Comparison of ENCODE assay signal across 32 mouse cellular contexts in the genomic region with DNA sequence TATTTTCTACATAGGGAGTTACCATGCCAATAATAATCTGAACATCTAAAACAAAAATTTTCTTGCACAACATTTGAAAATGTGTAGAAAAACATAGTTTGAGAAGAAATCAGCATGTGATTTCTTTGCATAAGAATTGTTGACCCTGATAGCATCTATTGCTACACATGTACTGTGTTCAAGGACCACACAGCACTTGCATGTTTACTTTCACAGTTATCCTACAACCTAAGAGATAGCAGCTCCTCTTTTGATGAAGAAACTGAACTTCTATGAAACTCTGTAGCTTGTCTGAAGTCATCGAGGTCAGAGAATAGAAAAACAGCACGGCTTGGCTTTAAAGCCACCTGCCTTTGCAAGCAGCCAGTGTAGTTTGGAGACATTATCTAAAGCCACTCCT.
"Had no signal": no experiment of that assay in that cellular context is flagged by ENCODE, and none has a peak within 500 bp of the region (broad histone marks: within the 10 kb centered on the region; RNA-seq: fewer than 3 reads in every experiment).

No protein-coding gene starts in this region.

- H3K9me3 ChIP-seq: limb, embryonic 10.5 days; limb, embryonic 12.5 days; limb, embryonic 13.5 days; limb, embryonic 15.5 days; liver, embryonic 12.5 days; liver, embryonic 13.5 days; liver, embryonic 15.5 days; lung, embryonic 15.5 days; megakaryocyte, embryonic 14.5 days; midbrain, embryonic 10.5 days; midbrain, embryonic 12.5 days; midbrain, embryonic 13.5 days; midbrain, embryonic 15.5 days; neural tube, embryonic 12.5 days had no signal

- H3K36me3 ChIP-seq: limb, embryonic 10.5 days; limb, embryonic 12.5 days; limb, embryonic 13.5 days; limb, embryonic 15.5 days; liver, embryonic 12.5 days; liver, embryonic 13.5 days; liver, embryonic 15.5 days; lung, embryonic 15.5 days; midbrain, embryonic 10.5 days; midbrain, embryonic 12.5 days; midbrain, embryonic 13.5 days; midbrain, embryonic 15.5 days; neural tube, embryonic 12.5 days had no signal

- H3K27me3 ChIP-seq: liver, embryonic 12.5 days; liver, embryonic 13.5 days; liver, embryonic 15.5 days; lung, embryonic 15.5 days; megakaryocyte, embryonic 14.5 days; midbrain, embryonic 12.5 days; midbrain, embryonic 13.5 days; midbrain, embryonic 15.5 days; neural tube, embryonic 12.5 days had no signal

- ATAC-seq: liver, embryonic 12.5 days; liver, postnatal 0 days; lung, postnatal 0 days; midbrain, embryonic 13.5 days; midbrain, embryonic 15.5 days; midbrain, embryonic 16.5 days had no signal

- H3K4me1 ChIP-seq: limb, embryonic 12.5 days; limb, embryonic 15.5 days; liver, embryonic 12.5 days; liver, embryonic 13.5 days; liver, embryonic 15.5 days; lung, embryonic 15.5 days; megakaryocyte, embryonic 14.5 days; midbrain, embryonic 12.5 days; midbrain, embryonic 13.5 days; midbrain, embryonic 15.5 days; neural tube, embryonic 12.5 days had no signal

- DNase-seq: left cerebral cortex, postnatal 4 days; liver; liver, embryonic 13.5 days; liver, postnatal 0 days; lung, adult 18-20 months; lung, adult 2 months; lung, embryonic 14.5 days; lung, postnatal 10 days; lung, postnatal 14 days; lung, postnatal 36 days; lung, postnatal 4 days; midbrain, embryonic 14.5 days had no signal

- H3K4me3 ChIP-seq: left cerebral cortex, adult 2 months; limb, embryonic 10.5 days; limb, embryonic 12.5 days; limb, embryonic 13.5 days; limb, embryonic 15.5 days; liver, embryonic 12.5 days; liver, embryonic 13.5 days; liver, embryonic 15.5 days; lung, embryonic 15.5 days; megakaryocyte, embryonic 14.5 days; midbrain, embryonic 10.5 days; midbrain, embryonic 12.5 days; midbrain, embryonic 13.5 days; midbrain, embryonic 15.5 days; myocyte; neural tube, embryonic 12.5 days had no signal

- H3K4me2 ChIP-seq: limb, embryonic 12.5 days; limb, embryonic 13.5 days; limb, embryonic 15.5 days; liver, embryonic 12.5 days; liver, embryonic 13.5 days; liver, embryonic 15.5 days; lung, embryonic 14.5 days; lung, embryonic 15.5 days; midbrain, embryonic 11.5 days; midbrain, embryonic 12.5 days; midbrain, embryonic 13.5 days; midbrain, embryonic 15.5 days; neural tube, embryonic 12.5 days had no signal

- H3K9ac ChIP-seq: limb, embryonic 12.5 days; limb, embryonic 13.5 days; limb, embryonic 15.5 days; liver, embryonic 12.5 days; liver, embryonic 13.5 days; liver, embryonic 14.5 days; liver, embryonic 15.5 days; liver, postnatal 0 days; lung, embryonic 14.5 days; lung, embryonic 15.5 days; midbrain, embryonic 12.5 days; midbrain, embryonic 13.5 days; midbrain, embryonic 15.5 days; neural tube, embryonic 12.5 days had no signal

- H3K27ac ChIP-seq: left cerebral cortex, adult 2 months; limb, embryonic 10.5 days; limb, embryonic 12.5 days; limb, embryonic 13.5 days; limb, embryonic 15.5 days; liver, embryonic 12.5 days; liver, embryonic 13.5 days; liver, embryonic 14.5 days; liver, embryonic 15.5 days; lung, embryonic 15.5 days; macrophage; midbrain, embryonic 10.5 days; midbrain, embryonic 12.5 days; midbrain, embryonic 13.5 days; midbrain, embryonic 15.5 days; neural tube, embryonic 12.5 days had no signal
